Mouse (Mus musculus) hindbrain, embryonic 14.5 days (tissue): ENCODE data around the gene Tbc1d22a. TPM values are rescaled to one million over a fixed set of nuclear protein-coding genes. Genes with fewer than 3 reads are reported as not detected.
A peak's percentile ranks its signal among the peaks of the same experiment; 100 is the strongest.
"Not testable (repeated sequence)": the region's sequence is repeated elsewhere in the genome, so short reads cannot be mapped to it uniquely, and the experiment has no call there.

Source experiments
- ATAC-seq: fragments of 200-750 bp; cut with Nextera tagmentation; 2 replicates; pipeline ENCODE4 v1.8.0; 2017; ENCODE audit warnings: moderate number of reproducible peaks, mild to moderate bottlenecking, moderate TSS enrichment, moderate library complexity; ENCODE audit not compliant: low FRiP score
- DNase-seq: peaks from one replicate; pipeline ENCODE4 v3.0.0-alpha.2; 2015; ENCODE audit warnings: low spot score
- H3K27ac ChIP-seq: fragments of 300-500 bp; sonication (generic); 2 replicates; pipeline ENCODE4 v1.5.1; 2014; ENCODE audit warnings: mild to moderate bottlenecking, moderate library complexity
- H3K27me3 ChIP-seq: fragments of 300-500 bp; sonication (generic); 2 replicates; pipeline ENCODE4 v1.6.1; 2014; ENCODE audit warnings: mild to moderate bottlenecking, low read length, mixed read lengths; ENCODE audit not compliant: control insufficient read depth, insufficient read depth
- H3K36me3 ChIP-seq: fragments of 300-500 bp; sonication (generic); replicated peaks from 2 replicates; pipeline ENCODE4 v1.6.1; 2014; ENCODE audit not compliant: control insufficient read depth, insufficient read depth
- H3K4me1 ChIP-seq: fragments of 300-500 bp; sonication (generic); replicated peaks from 2 replicates; pipeline ENCODE4 v1.6.1; 2014; ENCODE audit warnings: antibody characterized with exemption, low read length, mixed read lengths; ENCODE audit not compliant: control insufficient read depth, insufficient read depth
- H3K4me2 ChIP-seq: fragments of 300-500 bp; sonication (generic); replicated peaks from 2 replicates; pipeline ENCODE4 v1.6.1; 2014; ENCODE audit warnings: mild to moderate bottlenecking, moderate library complexity
- H3K4me3 ChIP-seq: fragments of 300-500 bp; sonication (generic); replicated peaks from 2 replicates; pipeline ENCODE4 v1.5.1; 2014; ENCODE audit warnings: mild to moderate bottlenecking, low read length
- H3K9ac ChIP-seq: fragments of 300-500 bp; sonication (generic); 2 replicates; pipeline ENCODE4 v1.6.1; 2014
- H3K9me3 ChIP-seq: fragments of 300-500 bp; sonication (generic); 2 replicates; pipeline ENCODE4 v1.6.1; 2016; ENCODE audit warnings: low read length; ENCODE audit not compliant: control insufficient read depth
- WGBS: fragments of 180-500 bp; shearing (Covaris S2); extraction: QIAGEN DNeasy Blood & Tissue Kit; methylation state at CpG from one replicate; pipeline ENCODE4 v1.1.7; 2014; 5-methylcytosine and 5-hydroxymethylcytosine counted together
- polyA plus RNA-seq: library from polyadenylated mRNA; unstranded; fragments of >200 nt; fragmentation: Nextera tagmentation; extraction: Ambion mirVana; gene quantifications from 2 replicates; pipeline ENCODE4 v1.2.1, GENCODE M21; 2014

Tbc1d22a gene
- polyA plus RNA-seq, 1 experiment from 2014 or later, result 10.7 TPM

DNA sequence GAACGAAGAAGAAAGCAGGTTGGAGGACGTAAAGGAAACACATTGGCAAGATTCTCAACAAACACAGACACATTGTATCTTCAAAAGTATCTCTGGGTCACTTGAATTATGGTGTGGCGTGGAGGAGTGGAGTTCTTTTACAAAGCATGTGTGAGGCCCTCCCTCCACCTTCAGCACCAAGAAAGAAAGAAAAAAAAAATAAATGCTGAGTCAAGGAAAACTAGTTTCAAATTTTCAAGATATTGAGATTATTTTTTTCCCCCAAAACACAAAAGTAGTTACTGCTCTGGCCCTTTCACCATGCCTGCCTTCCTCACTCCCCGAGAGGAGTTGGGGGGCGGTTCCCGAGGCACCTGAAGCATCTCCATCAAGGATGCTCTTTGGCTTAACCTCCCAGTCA is 35.7 kb upstream of the Tbc1d22a start:
- H3K27ac ChIP-seq, result no peak overlapping the region

DNA sequence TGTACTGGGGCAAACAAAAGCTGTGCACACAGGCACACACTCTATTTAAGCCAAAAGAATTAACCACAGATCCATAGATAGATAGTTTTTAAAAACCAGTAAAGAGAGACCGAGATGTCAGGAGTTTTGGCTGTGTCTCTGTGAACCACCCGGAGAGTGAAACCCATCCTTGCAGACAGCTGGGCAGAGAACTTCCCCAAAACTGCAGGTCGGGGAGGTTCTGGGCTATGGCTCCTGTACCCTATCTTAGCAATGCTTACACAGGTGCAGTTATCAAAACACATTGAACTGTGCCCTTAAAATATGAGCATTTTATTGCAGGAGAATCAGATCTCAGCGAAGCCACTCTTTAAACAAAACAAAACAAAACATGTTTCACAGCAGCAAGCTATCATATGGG is 33.8 kb upstream of the Tbc1d22a start:
- no peak overlapping the region for H3K9ac ChIP-seq
- ATAC-seq (no peak), DNase-seq (no peak)
- no peak overlapping the region for H3K4me2 ChIP-seq
- 88% methylated on average over 4 of the region's 4 CpGs for WGBS
- no peak overlapping the region for H3K27ac ChIP-seq
- H3K36me3 ChIP-seq, result no peaks in the 10 kb centered on the region
- H3K9me3 ChIP-seq, result no peaks in the 10 kb centered on the region
- H3K27me3 ChIP-seq, result no peaks in the 10 kb centered on the region
- no peak overlapping the region for H3K4me3 ChIP-seq
- peaks cover 19% of the 10 kb centered on the region for H3K4me1 ChIP-seq

More for the DNA sequence above, 35.7 kb upstream of the Tbc1d22a start:
- H3K4me2 ChIP-seq, result no peak overlapping the region
- no peak overlapping the region for H3K4me3 ChIP-seq
- no peaks in the 10 kb centered on the region for H3K27me3 ChIP-seq
- H3K9ac ChIP-seq, result no peak overlapping the region
- ATAC-seq, result no peak
- peaks cover 7% of the 10 kb centered on the region for H3K4me1 ChIP-seq
- no peaks in the 10 kb centered on the region for H3K9me3 ChIP-seq
- H3K36me3 ChIP-seq, result no peaks in the 10 kb centered on the region
- no peak for DNase-seq
- 87% methylated on average over 6 of the region's 6 CpGs for WGBS

GRCm38 (mm10) chr15:86181321-86181720 is 32.9 kb upstream of the Tbc1d22a start:
- WGBS, result 86% methylated on average over 3 of the region's 3 CpGs
- not testable (repeated sequence) for H3K4me2 ChIP-seq, H3K27ac ChIP-seq, H3K9me3 ChIP-seq, H3K36me3 ChIP-seq, H3K27me3 ChIP-seq, H3K4me3 ChIP-seq, H3K9ac ChIP-seq, ATAC-seq, DNase-seq
- H3K4me1 ChIP-seq, result peaks cover 24% of the 10 kb centered on the region

- DNase-seq, result no peak
- H3K4me1 ChIP-seq, result peaks cover 30% of the 10 kb centered on the region
Observed at GRCm38 (mm10) chr15:86181941-86182439, 32.3 kb upstream of the Tbc1d22a start.

GRCm38 (mm10) chr15:86182646-86183045 is 31.6 kb upstream of the Tbc1d22a start:
- H3K9ac ChIP-seq, result peak overlapping the region; percentile 20; the same call in 1 of the 2 replicates
- ATAC-seq (no peak), DNase-seq (no peak)
- 56% methylated on average over 13 of the region's 13 CpGs for WGBS
- no peaks in the 10 kb centered on the region for H3K9me3 ChIP-seq
- H3K36me3 ChIP-seq, result no peaks in the 10 kb centered on the region
- H3K4me1 ChIP-seq, result peaks cover 30% of the 10 kb centered on the region
- peak overlapping the region; percentile 47 for H3K27ac ChIP-seq
- no peaks in the 10 kb centered on the region for H3K27me3 ChIP-seq
- H3K4me2 ChIP-seq, result 0 out of 2 replicates have a peak overlapping the region, but pooled peaks have one; percentile 10
- no peak overlapping the region; the same call in 1 of the 2 replicates for H3K4me3 ChIP-seq

More at GRCm38 (mm10) chr15:86181941-86182439, 32.3 kb upstream of the Tbc1d22a start:
- no peak overlapping the region for H3K4me3 ChIP-seq
- H3K9ac ChIP-seq, result 0 out of 2 replicates have a peak overlapping the region, but pooled peaks have one; percentile 20
- no peak for ATAC-seq
- 0 out of 2 replicates have a peak overlapping the region, but pooled peaks have one; percentile 10 for H3K4me2 ChIP-seq
- no peaks in the 10 kb centered on the region for H3K9me3 ChIP-seq
- peak overlapping the region; percentile 47 for H3K27ac ChIP-seq
- no peaks in the 10 kb centered on the region for H3K36me3 ChIP-seq
- no peaks in the 10 kb centered on the region for H3K27me3 ChIP-seq
- 46% methylated on average over 11 of the region's 11 CpGs for WGBS

- Histone ChIP-seq H3K27ac (no peak overlapping the region), H3K9me3 (no peaks in the 10 kb centered on the region), H3K9ac (no peak overlapping the region), H3K4me3 (no peak overlapping the region), H3K36me3 (no peaks in the 10 kb centered on the region), H3K4me2 (peak overlapping the region; percentile 16; the same call in 1 of the 2 replicates), H3K27me3 (no peaks in the 10 kb centered on the region), H3K4me1 (peaks cover 36% of the 10 kb centered on the region)
- DNase-seq (no peak), ATAC-seq (no peak)
- WGBS, result 92% methylated on average over 8 of the region's 8 CpGs
Observed at GRCm38 (mm10) chr15:86183484-86183883, 30.8 kb upstream of the Tbc1d22a start.

DNA sequence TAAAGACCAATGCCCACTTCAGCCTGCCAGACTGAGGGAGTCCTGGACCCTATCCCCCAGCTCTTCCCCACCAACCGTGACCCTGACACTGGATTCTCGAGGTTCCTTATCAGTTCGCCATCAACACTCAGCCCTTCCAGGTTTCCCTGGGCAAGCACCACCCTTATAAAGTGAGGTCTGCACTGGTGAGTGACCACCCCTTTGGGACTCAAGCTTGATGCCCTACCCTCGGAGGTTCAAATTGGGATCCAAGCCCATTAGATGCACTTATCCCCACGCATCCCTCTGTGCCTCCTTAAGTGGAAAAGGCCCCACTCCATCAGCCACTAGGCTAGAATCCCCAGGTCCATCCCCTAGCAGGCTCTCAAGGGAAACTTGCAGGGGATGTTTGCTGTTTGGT is 30.2 kb upstream of the Tbc1d22a start:
- ATAC-seq, result no peak
- 68% methylated on average over 5 of the region's 5 CpGs for WGBS
- H3K27ac ChIP-seq, result 0 out of 2 replicates have a peak overlapping the region, but pooled peaks have one; percentile 92

DNA sequence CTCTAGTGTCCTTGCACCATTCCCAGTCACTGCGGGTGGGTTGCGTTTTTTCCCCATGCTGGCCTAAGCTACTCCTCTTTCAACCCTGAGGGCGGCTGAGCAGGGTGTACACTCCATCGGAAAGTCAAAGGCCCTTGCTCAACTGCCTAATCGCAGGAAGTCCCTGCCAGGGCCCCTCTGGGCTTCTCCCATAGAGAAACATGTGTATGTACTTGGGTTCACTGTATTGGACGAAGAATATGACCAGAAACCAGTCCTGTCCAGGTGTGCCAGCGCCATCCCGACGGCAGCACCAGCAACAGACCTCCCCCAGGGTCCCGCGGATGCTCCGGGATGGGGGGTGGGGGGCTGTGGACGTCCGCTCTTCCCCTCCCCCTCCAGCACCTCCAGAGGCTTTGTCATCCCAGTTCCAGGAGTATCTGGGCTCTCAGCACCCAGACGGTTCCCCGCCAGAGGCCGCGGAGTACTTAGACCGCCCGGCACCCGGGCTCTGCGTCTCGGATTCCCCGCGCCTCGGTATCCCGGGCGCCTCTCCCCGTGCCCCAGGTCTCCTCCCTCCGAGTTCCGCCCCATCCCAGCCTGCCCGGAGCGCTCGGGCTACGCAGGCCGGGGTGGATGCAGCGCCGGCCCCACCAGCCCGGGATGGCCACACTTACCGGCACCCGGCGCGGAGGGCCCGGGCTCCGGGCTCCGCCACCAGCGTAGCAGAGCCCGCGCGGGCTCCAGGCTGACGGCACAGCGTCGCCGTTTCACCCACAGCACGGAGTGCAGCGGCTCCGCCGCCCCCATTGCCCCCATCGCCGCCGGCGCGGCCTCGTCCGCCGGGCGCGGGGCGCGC is 29.2 kb upstream of the Tbc1d22a start:
- DNase-seq (peak; percentile 42), ATAC-seq (peak; percentile 55)
- WGBS, result under 1% methylated on average over 69 of the region's 70 CpGs
- H3K9ac ChIP-seq, result peak overlapping the region; percentile 97
- H3K4me2 ChIP-seq, result peak overlapping the region; percentile 91
- H3K9me3 ChIP-seq, result no peaks in the 10 kb centered on the region
- no peaks in the 10 kb centered on the region for H3K36me3 ChIP-seq
- H3K27ac ChIP-seq, result peak overlapping the region; percentile 92
- peak overlapping the region; percentile 81 for H3K4me3 ChIP-seq
- H3K27me3 ChIP-seq, result no peaks in the 10 kb centered on the region
- H3K4me1 ChIP-seq, result peaks cover 38% of the 10 kb centered on the region

More for the DNA sequence above, 30.2 kb upstream of the Tbc1d22a start:
- H3K4me3 ChIP-seq, result peak overlapping the region; percentile 81
- no peak for DNase-seq
- H3K9me3 ChIP-seq, result no peaks in the 10 kb centered on the region
- H3K36me3 ChIP-seq, result no peaks in the 10 kb centered on the region
- peak overlapping the region; percentile 97 for H3K9ac ChIP-seq
- H3K4me2 ChIP-seq, result peak overlapping the region; percentile 91
- no peaks in the 10 kb centered on the region for H3K27me3 ChIP-seq
- H3K4me1 ChIP-seq, result peaks cover 38% of the 10 kb centered on the region
